In genomic region chr5:9326863-9327262, GRCm38 (mm10) we compare ENCODE assay signal across 24 mouse cellular contexts.
"Had no signal": no experiment of that assay in that cellular context is flagged by ENCODE, and none has a peak within 500 bp of the region (broad histone marks: within the 10 kb centered on the region; RNA-seq: fewer than 3 reads in every experiment).

No protein-coding gene starts in this region.

- H3K27ac ChIP-seq: liver, embryonic 13.5 days; liver, embryonic 15.5 days; lung, embryonic 15.5 days; macrophage; midbrain, embryonic 10.5 days; midbrain, embryonic 12.5 days; midbrain, embryonic 15.5 days; neural tube, embryonic 12.5 days; stomach, embryonic 15.5 days; stomach, postnatal 0 days had no signal

- ATAC-seq: liver, postnatal 0 days; lung, postnatal 0 days; midbrain, embryonic 15.5 days had no signal

- H3K36me3 ChIP-seq: liver, embryonic 13.5 days; liver, embryonic 15.5 days; lung, embryonic 15.5 days; midbrain, embryonic 10.5 days; midbrain, embryonic 12.5 days; midbrain, embryonic 15.5 days; neural tube, embryonic 12.5 days; stomach, embryonic 15.5 days had no signal

- H3K4me1 ChIP-seq: liver, embryonic 13.5 days; liver, embryonic 15.5 days; lung, embryonic 15.5 days; midbrain, embryonic 10.5 days; midbrain, embryonic 12.5 days; midbrain, embryonic 15.5 days; neural tube, embryonic 12.5 days; stomach, embryonic 15.5 days had no signal

- H3K9ac ChIP-seq: liver, embryonic 13.5 days; liver, embryonic 15.5 days; liver, postnatal 0 days; lung, embryonic 15.5 days; midbrain, embryonic 12.5 days; midbrain, embryonic 15.5 days; neural tube, embryonic 12.5 days; stomach, embryonic 15.5 days had no signal

- H3K4me2 ChIP-seq: liver, embryonic 13.5 days; liver, embryonic 15.5 days; lung, embryonic 15.5 days; midbrain, embryonic 12.5 days; midbrain, embryonic 15.5 days; neural tube, embryonic 12.5 days; stomach, embryonic 15.5 days had no signal

- H3K9me3 ChIP-seq: liver, embryonic 15.5 days; lung, embryonic 15.5 days; midbrain, embryonic 10.5 days; midbrain, embryonic 12.5 days; midbrain, embryonic 15.5 days; neural tube, embryonic 12.5 days; stomach, embryonic 15.5 days had no signal

- H3K27me3 ChIP-seq: liver, embryonic 13.5 days; liver, embryonic 15.5 days; lung, embryonic 15.5 days; midbrain, embryonic 12.5 days; midbrain, embryonic 15.5 days; neural tube, embryonic 12.5 days; stomach, embryonic 15.5 days had no signal

- H3K4me3 ChIP-seq: liver, embryonic 13.5 days; liver, embryonic 15.5 days; lung, embryonic 15.5 days; midbrain, embryonic 10.5 days; midbrain, embryonic 12.5 days; midbrain, embryonic 15.5 days; myocyte; neural tube, embryonic 12.5 days; stomach, embryonic 15.5 days had no signal

- DNase-seq: liver, embryonic 13.5 days; liver, postnatal 0 days; lung, adult 2 months; lung, postnatal 14 days; lung, postnatal 36 days; retina, postnatal 1 day; right cerebral cortex, adult 18-20 months; right cerebral cortex, postnatal 25 days; right cerebral cortex, postnatal 4 days; spleen, adult 18-20 months; thymus, adult 2 months; thymus, postnatal 25 days; thymus, postnatal 4 days had no signal
